Mouse (Mus musculus) hindbrain, embryonic 13.5 days (tissue): Measurements from ENCODE around the gene Itprip. TPM values are rescaled to one million over a fixed set of nuclear protein-coding genes. Genes with fewer than 3 reads are reported as not detected.
"Not testable (repeated sequence)": the region's sequence is repeated elsewhere in the genome, so short reads cannot be mapped to it uniquely, and the experiment has no call there.

Source experiments
- ATAC-seq: fragments of 200-750 bp; cut with Nextera tagmentation; 2 replicates; pipeline ENCODE4 v1.8.0; 2017; ENCODE audit warnings: moderate TSS enrichment; ENCODE audit not compliant: low FRiP score
- H3K27ac ChIP-seq: fragments of 300-500 bp; sonication (generic); 2 replicates; pipeline ENCODE4 v1.5.1; 2015; ENCODE audit warnings: inconsistent platforms, mild to moderate bottlenecking, moderate library complexity
- H3K27me3 ChIP-seq: fragments of 300-500 bp; sonication (generic); 2 replicates; pipeline ENCODE4 v1.6.1; 2015; ENCODE audit warnings: mild to moderate bottlenecking, inconsistent platforms
- H3K36me3 ChIP-seq: fragments of 300-500 bp; sonication (generic); 2 replicates; pipeline ENCODE4 v1.6.1; 2015; ENCODE audit warnings: mild to moderate bottlenecking, inconsistent platforms
- H3K4me1 ChIP-seq: fragments of 300-500 bp; sonication (generic); replicated peaks from 2 replicates; pipeline ENCODE4 v1.6.1; 2015; ENCODE audit warnings: inconsistent platforms
- H3K4me2 ChIP-seq: fragments of 300-500 bp; sonication (generic); 2 replicates; pipeline ENCODE4 v1.6.1; 2015; ENCODE audit warnings: inconsistent platforms, mild to moderate bottlenecking, moderate library complexity
- H3K4me3 ChIP-seq: fragments of 300-500 bp; sonication (generic); 2 replicates; pipeline ENCODE4 v1.5.1; 2015; ENCODE audit warnings: mild to moderate bottlenecking, inconsistent platforms
- H3K9ac ChIP-seq: fragments of 300-500 bp; sonication (generic); 2 replicates; pipeline ENCODE4 v1.6.1; 2015; ENCODE audit warnings: mild to moderate bottlenecking, inconsistent platforms
- H3K9me3 ChIP-seq: fragments of 300-500 bp; sonication (generic); 2 replicates; pipeline ENCODE4 v1.6.1; 2016; ENCODE audit warnings: inconsistent platforms
- WGBS: fragments of 180-500 bp; shearing (Covaris S2); methylation state at CpG from one replicate; pipeline ENCODE4 v1.1.7; 2015; 5-methylcytosine and 5-hydroxymethylcytosine counted together
- microRNA-seq: library from miRNA; unstranded; fragments of <30 nt; microRNA quantifications from one replicate; pipeline ENCODE4, GENCODE M21; 2016
- polyA plus RNA-seq: library from polyadenylated mRNA; unstranded; fragments of >200 nt; fragmentation: Nextera tagmentation; extraction: Ambion mirVana; gene quantifications from 2 replicates; pipeline ENCODE4 v1.2.1, GENCODE M21; 2015

Gene Itprip
- polyA plus RNA-seq, 1 experiment from 2014 or later, result 7.8 TPM

- Histone ChIP-seq H3K9me3 (no peaks in the 10 kb centered on the region), H3K27me3 (no peaks in the 10 kb centered on the region), H3K27ac (no peak overlapping the region), H3K9ac (0 out of 2 replicates have a peak overlapping the region, but pooled peaks have one; percentile 4), H3K4me1 (peaks cover 29% of the 10 kb centered on the region), H3K36me3 (peaks cover 25% of the 10 kb centered on the region), H3K4me2 (no peak overlapping the region), H3K4me3 (no peak overlapping the region)
- 72% methylated on average over 18 of the region's 18 CpGs for WGBS
- no peak for ATAC-seq
Observed at GRCm38 (mm10) chr19:47857957-47858942, 60.8 kb downstream of the Itprip start.

DNA sequence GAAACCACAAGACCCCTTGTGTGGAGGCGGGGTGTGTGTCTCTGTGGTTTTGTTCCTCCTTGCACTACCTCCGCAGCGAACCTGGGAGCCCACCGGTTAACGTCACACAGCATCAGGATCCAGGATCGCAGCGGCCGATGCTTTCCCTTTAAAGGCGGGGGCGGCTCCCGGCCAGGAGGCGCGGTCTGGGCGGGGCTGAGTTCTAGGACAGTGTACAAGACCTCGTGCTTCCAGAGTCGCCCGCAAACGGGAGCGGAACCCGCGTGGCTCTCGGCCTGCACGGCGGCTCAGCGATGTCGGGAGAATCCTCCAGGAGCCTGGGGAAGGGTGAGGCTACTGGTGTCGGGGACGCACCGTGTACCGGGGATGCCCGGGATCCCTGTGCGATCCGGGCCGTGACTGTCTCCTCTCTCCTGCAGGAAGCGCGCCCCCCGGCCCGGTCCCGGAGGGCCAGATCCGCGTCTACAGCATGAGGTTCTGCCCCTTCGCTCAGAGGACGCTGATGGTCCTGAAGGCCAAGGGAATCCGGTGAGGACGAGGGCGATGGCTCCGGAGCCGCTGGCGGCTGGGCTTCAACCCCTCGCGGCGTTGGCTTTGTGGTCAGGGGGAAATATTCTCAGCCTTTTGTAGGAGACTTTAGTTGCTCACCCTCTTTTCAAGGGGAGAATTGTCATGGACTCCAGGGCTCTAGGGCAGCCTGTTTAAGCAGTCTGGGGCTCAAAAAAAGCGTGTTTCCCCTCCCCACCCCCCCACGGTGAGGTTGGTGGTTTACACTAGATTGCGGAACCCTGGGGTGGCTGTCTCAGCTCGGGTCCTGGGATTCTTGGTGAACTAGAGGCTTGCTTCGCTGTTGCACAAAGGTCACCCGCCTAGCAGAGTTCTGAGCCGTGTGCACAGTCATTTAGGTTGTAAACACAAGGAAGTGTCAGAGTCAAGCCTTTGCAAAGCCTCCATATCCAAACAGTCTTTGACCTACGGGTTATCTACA is 64.0 kb downstream of the Itprip start, which contains the start of gene Gsto1:
Gsto1 (plus strand) TSS at position 175 of the 988 bp plus-strand sequence.
- H3K27ac ChIP-seq, result peak within 1 kb of the TSS; percentile 64
- H3K4me3 ChIP-seq, result peak within 1 kb of the TSS; percentile 73
- under 1% methylated on average over 60 of the region's 60 CpGs for WGBS
- peak within 1 kb of the TSS; percentile 84 for H3K9ac ChIP-seq
- peaks cover 13% of the 10 kb centered on the region; the same call in 1 of the 2 replicates for H3K36me3 ChIP-seq
- H3K27me3 ChIP-seq, result no peaks in the 10 kb centered on the region
- peak; percentile 94 for ATAC-seq
- H3K9me3 ChIP-seq, result no peaks in the 10 kb centered on the region
- peak within 1 kb of the TSS; percentile 95 for H3K4me2 ChIP-seq
- H3K4me1 ChIP-seq, result peaks cover 29% of the 10 kb centered on the region

DNA sequence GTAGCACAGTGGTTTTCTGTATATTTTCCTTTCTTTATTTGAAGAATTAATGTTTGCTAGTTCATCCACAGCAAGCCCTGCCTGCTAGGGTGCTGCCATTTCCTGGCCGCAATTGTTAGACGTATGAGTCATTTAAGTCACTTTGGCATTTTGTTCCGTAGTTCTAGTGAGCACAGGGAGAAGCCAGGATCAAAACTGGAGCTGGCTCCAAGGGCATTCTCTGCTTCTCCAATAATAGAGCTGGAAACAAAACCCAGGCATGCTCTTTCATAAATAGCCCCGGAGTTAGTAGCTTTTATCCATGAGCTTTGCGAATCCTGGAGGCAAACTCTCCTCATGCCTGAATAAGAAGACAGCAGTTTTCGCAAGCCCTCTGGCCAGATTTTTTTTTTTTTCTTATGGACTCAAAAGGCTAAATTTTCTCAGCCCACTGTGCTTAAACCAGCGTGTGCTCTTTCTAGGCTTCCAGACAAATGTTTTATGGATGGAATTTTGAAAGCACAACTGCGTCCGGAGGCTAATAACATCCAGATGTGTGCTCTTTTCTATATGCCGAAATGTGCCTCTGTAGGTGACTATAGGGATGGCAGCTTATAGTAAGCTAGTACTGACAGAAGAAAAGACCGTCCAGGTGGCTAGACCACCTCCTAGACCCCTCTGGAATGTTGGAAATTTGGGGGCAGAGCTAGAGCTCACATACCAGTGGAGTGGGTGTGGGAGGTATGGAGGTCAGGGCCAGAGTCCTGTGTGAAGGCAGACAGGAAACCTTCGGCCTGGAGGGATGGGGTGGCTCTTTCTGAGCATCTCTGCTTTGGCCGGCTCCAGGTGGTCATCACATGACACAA is 64.9 kb downstream of the Itprip start:
- peak overlapping the region; percentile 64 for H3K27ac ChIP-seq
- H3K4me3 ChIP-seq, result peak overlapping the region; percentile 73
- peak overlapping the region; percentile 84 for H3K9ac ChIP-seq
- WGBS, result 26% methylated on average over 13 of the region's 13 CpGs
- H3K27me3 ChIP-seq, result no peaks in the 10 kb centered on the region
- H3K9me3 ChIP-seq, result no peaks in the 10 kb centered on the region
- peak overlapping the region; percentile 95 for H3K4me2 ChIP-seq
- H3K4me1 ChIP-seq, result peaks cover 29% of the 10 kb centered on the region
- 0 out of 2 replicates have a peak, but pooled peaks cover 6% of the 10 kb centered on the region for H3K36me3 ChIP-seq
- ATAC-seq, result peak; percentile 86

DNA sequence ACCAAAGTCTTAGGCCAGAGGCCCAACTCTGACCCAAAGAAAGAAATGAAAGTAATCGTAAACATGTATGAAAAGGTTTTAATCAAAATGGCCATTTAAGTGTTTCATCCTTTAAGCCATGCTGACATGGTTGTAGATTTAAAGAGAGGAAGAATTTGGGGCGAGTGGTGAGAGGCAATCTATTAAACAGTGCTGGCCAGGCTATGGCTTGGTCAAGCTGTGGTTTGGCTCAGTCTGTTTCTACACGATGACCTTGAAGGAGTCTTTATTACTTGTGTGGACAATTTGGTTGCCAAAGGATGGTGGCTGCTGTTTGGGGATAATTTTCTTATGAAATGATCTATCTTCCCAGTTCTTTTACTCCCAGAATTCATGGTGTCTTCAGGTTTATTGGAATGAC is 66.0 kb downstream of the Itprip start:
- no peak for ATAC-seq
- H3K4me1 ChIP-seq, result peaks cover 20% of the 10 kb centered on the region
- no peaks in the 10 kb centered on the region for H3K27me3 ChIP-seq
- H3K4me3 ChIP-seq, result no peak overlapping the region
- no peak overlapping the region for H3K4me2 ChIP-seq
- H3K9me3 ChIP-seq, result no peaks in the 10 kb centered on the region
- H3K27ac ChIP-seq, result no peak overlapping the region
- no peaks in the 10 kb centered on the region for H3K36me3 ChIP-seq
- 82% methylated on average over 3 of the region's 3 CpGs for WGBS
- H3K9ac ChIP-seq, result no peak overlapping the region

DNA sequence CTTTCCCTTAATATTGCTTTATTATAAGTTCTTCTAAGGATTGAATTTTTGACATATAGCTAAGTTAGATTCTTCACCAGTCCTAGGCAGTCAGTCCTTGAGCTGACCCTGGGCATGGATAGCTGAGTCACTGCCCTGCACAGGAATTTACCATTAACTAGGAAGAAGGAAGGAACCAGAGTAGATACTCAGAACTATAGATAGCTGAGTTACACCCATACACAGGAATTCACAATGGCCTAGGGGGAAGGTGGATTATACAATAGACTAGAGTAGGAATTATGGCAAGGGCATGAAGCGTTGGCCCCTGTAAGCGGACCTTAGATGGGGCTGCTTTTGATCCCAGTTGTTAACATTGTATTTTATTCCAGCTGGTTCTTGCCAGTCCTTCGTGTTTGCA is 67.0 kb downstream of the Itprip start:
- ATAC-seq, H3K36me3 ChIP-seq, H3K27ac ChIP-seq, H3K9me3 ChIP-seq, H3K4me2 ChIP-seq, H3K27me3 ChIP-seq, H3K9ac ChIP-seq, H3K4me3 ChIP-seq: not testable (repeated sequence)
- peaks cover 19% of the 10 kb centered on the region for H3K4me1 ChIP-seq
- 89% methylated on average over 3 of the region's 3 CpGs for WGBS

GRCm38 (mm10) chr19:47849735-47850134 is 69.4 kb downstream of the Itprip start:
- H3K27ac ChIP-seq, result no peak overlapping the region
- no peak for ATAC-seq
- H3K9me3 ChIP-seq, result no peaks in the 10 kb centered on the region
- no peak overlapping the region for H3K4me3 ChIP-seq
- no peaks in the 10 kb centered on the region for H3K36me3 ChIP-seq
- H3K9ac ChIP-seq, result no peak overlapping the region
- H3K27me3 ChIP-seq, result no peaks in the 10 kb centered on the region
- H3K4me1 ChIP-seq, result peaks cover 9% of the 10 kb centered on the region
- no peak overlapping the region for H3K4me2 ChIP-seq
- 81% methylated on average over 3 of the region's 3 CpGs for WGBS

Small RNAs within 50 kb of the gene (microRNA-seq; reads per million reads assigned to microRNA genes)
- not detected for gene Gm22240

Other genes with a start within 250 kb of the Itprip start
- gene Col17a1, start 227.2 kb downstream of the Itprip start, polyA plus RNA-seq, result 0.18 and 0.31 TPM in 2 replicates
- gene Sfr1, start 187.6 kb downstream of the Itprip start, polyA plus RNA-seq, result 178 and 182 TPM in 2 replicates
- gene Gsto1, start 64.3 kb downstream of the Itprip start, polyA plus RNA-seq, result 117 and 118 TPM in 2 replicates
- gene Gsto2, start 53.8 kb downstream of the Itprip start, polyA plus RNA-seq, result 1.1 and 1.8 TPM in 2 replicates
- gene Cfap43, start within 50 bp of the Itprip start, polyA plus RNA-seq, result 1.6 and 2.2 TPM in 2 replicates
- gene Cfap58, start 18.4 kb upstream of the Itprip start, polyA plus RNA-seq, result 0.78 and 1.3 TPM in 2 replicates